Mouse (Mus musculus) heart, embryonic 15.5 days (tissue): ENCODE measurements around the gene Amer3. TPM values are rescaled to one million over a fixed set of nuclear protein-coding genes. Genes with fewer than 3 reads are reported as not detected.
"Not testable (repeated sequence)": the region's sequence is repeated elsewhere in the genome, so short reads cannot be mapped to it uniquely, and the experiment has no call there.

Experiments used
- ATAC-seq: fragments of 200-750 bp; cut with Nextera tagmentation; replicated peaks from 2 replicates; pipeline ENCODE4 v1.8.0; 2017; ENCODE audit warnings: low read depth, moderate TSS enrichment; ENCODE audit not compliant: insufficient number of reproducible peaks, insufficient read depth, low FRiP score
- H3K27ac ChIP-seq: fragments of 300-500 bp; sonication (generic); 2 replicates; pipeline ENCODE4 v1.5.1; 2015; ENCODE audit warnings: mild to moderate bottlenecking, inconsistent platforms
- H3K27me3 ChIP-seq: fragments of 300-500 bp; sonication (generic); 2 replicates; pipeline ENCODE4 v1.6.1; 2015; ENCODE audit warnings: inconsistent platforms
- H3K36me3 ChIP-seq: fragments of 300-500 bp; sonication (generic); 2 replicates; pipeline ENCODE4 v1.6.1; 2015; ENCODE audit warnings: mild to moderate bottlenecking, inconsistent platforms
- H3K4me1 ChIP-seq: fragments of 300-500 bp; sonication (generic); replicated peaks from 2 replicates; pipeline ENCODE4 v1.6.1; 2015; ENCODE audit warnings: inconsistent platforms
- H3K4me2 ChIP-seq: fragments of 300-500 bp; sonication (generic); 2 replicates; pipeline ENCODE4 v1.6.1; 2015; ENCODE audit warnings: inconsistent platforms, mild to moderate bottlenecking, moderate library complexity
- H3K4me3 ChIP-seq: fragments of 300-500 bp; sonication (generic); 2 replicates; pipeline ENCODE4 v1.5.1; 2015; ENCODE audit warnings: mild to moderate bottlenecking, inconsistent platforms
- H3K9ac ChIP-seq: fragments of 300-500 bp; sonication (generic); 2 replicates; pipeline ENCODE4 v1.6.1; 2015; ENCODE audit warnings: mild to moderate bottlenecking, inconsistent platforms
- H3K9me3 ChIP-seq: fragments of 300-500 bp; sonication (generic); replicated peaks from 2 replicates; pipeline ENCODE4 v1.6.1; 2016; ENCODE audit warnings: inconsistent platforms
- WGBS: fragments of 180-500 bp; shearing (Covaris S2); methylation state at CpG from one replicate; pipeline ENCODE4 v1.1.7; 2015; ENCODE audit warnings: mixed read lengths; 5-methylcytosine and 5-hydroxymethylcytosine counted together
- polyA plus RNA-seq: library from polyadenylated mRNA; unstranded; fragments of >200 nt; fragmentation: Nextera tagmentation; extraction: Ambion mirVana; gene quantifications from 2 replicates; pipeline ENCODE4 v1.2.1, GENCODE M21; 2015

The Amer3 gene
- polyA plus RNA-seq, 1 experiment from 2014 or later, result 0.04 TPM

GRCm38 (mm10) chr1:34602363-34602762, 22.9 kb downstream of the Amer3 start:
- H3K27me3 ChIP-seq, result no peaks in the 10 kb centered on the region
- no peak overlapping the region for H3K4me3 ChIP-seq
- no peaks in the 10 kb centered on the region for H3K36me3 ChIP-seq
- H3K4me1 ChIP-seq, result no peaks in the 10 kb centered on the region
- H3K4me2 ChIP-seq, result no peak overlapping the region
- ATAC-seq, result no peak
- WGBS, result 18% methylated on average over 8 of the region's 8 CpGs
- no peak overlapping the region for H3K9ac ChIP-seq
- no peak overlapping the region for H3K27ac ChIP-seq
- H3K9me3 ChIP-seq, result no peaks in the 10 kb centered on the region

- Histone ChIP-seq H3K4me2 (no peak overlapping the region), H3K4me1 (no peaks in the 10 kb centered on the region)
Observed at GRCm38 (mm10) chr1:34613801-34614200, 34.3 kb downstream of the Amer3 start.

GRCm38 (mm10) chr1:34620116-34620515, 40.7 kb downstream of the Amer3 start:
- not testable (repeated sequence) for H3K4me2 ChIP-seq, H3K27me3 ChIP-seq, ATAC-seq, H3K9ac ChIP-seq, H3K9me3 ChIP-seq, H3K36me3 ChIP-seq, H3K27ac ChIP-seq, H3K4me1 ChIP-seq, H3K4me3 ChIP-seq
- 86% methylated on average over 13 of the region's 13 CpGs for WGBS

More at GRCm38 (mm10) chr1:34613801-34614200, 34.3 kb downstream of the Amer3 start:
- Histone ChIP-seq H3K27ac (no peak overlapping the region), H3K4me3 (no peak overlapping the region), H3K9me3 (no peaks in the 10 kb centered on the region), H3K9ac (no peak overlapping the region), H3K36me3 (no peaks in the 10 kb centered on the region), H3K27me3 (no peaks in the 10 kb centered on the region)
- no peak for ATAC-seq
- 57% methylated on average over 2 of the region's 2 CpGs for WGBS

- not testable (repeated sequence) for H3K4me3 ChIP-seq, H3K9me3 ChIP-seq, ATAC-seq, H3K9ac ChIP-seq, H3K36me3 ChIP-seq, H3K4me1 ChIP-seq, H3K4me2 ChIP-seq, H3K27ac ChIP-seq, H3K27me3 ChIP-seq
- WGBS, result 81% methylated on average over 5 of the region's 5 CpGs
Observed at GRCm38 (mm10) chr1:34620761-34621160, 41.3 kb downstream of the Amer3 start.

GRCm38 (mm10) chr1:34635711-34636110, 56.3 kb downstream of the Amer3 start:
- no peak overlapping the region for H3K27ac ChIP-seq
- H3K9me3 ChIP-seq, result no peaks in the 10 kb centered on the region
- H3K9ac ChIP-seq, result no peak overlapping the region
- H3K27me3 ChIP-seq, result no peaks in the 10 kb centered on the region
- H3K4me2 ChIP-seq, result no peak overlapping the region
- WGBS, result 73% methylated on average over 18 of the region's 18 CpGs
- H3K36me3 ChIP-seq, result no peaks in the 10 kb centered on the region
- ATAC-seq, result no peak
- H3K4me1 ChIP-seq, result peaks cover 7% of the 10 kb centered on the region; the same call in 1 of the 2 replicates
- H3K4me3 ChIP-seq, result no peak overlapping the region

Other genes with a start within 250 kb of the Amer3 start
- 41.4 and 44.3 TPM in 2 replicates for gene Ccdc115, start 140.0 kb upstream of the Amer3 start, polyA plus RNA-seq
- gene Imp4, start 139.8 kb upstream of the Amer3 start, polyA plus RNA-seq, result 50.2 and 63.2 TPM in 2 replicates
- gene Ptpn18, start 119.9 kb upstream of the Amer3 start, polyA plus RNA-seq, result 12.0 and 17.9 TPM in 2 replicates
- gene Prss39, start 81.2 kb upstream of the Amer3 start, polyA plus RNA-seq, result not detected in 2 replicates
- 0.18 TPM in 1 of 2 replicates, not detected in the other for gene Cfc1, start 44.0 kb upstream of the Amer3 start, polyA plus RNA-seq
- not detected in 2 replicates for gene Prss40, start 18.7 kb upstream of the Amer3 start, polyA plus RNA-seq